Mouse (Mus musculus) heart, postnatal 0 days (tissue): Measurements from ENCODE around the gene Fank1. TPM values are rescaled to one million over a fixed set of nuclear protein-coding genes. Genes with fewer than 3 reads are reported as not detected.

Experiments
- ATAC-seq: fragments of 200-750 bp; cut with Nextera tagmentation; 2 replicates; pipeline ENCODE4 v1.8.0; 2017; ENCODE audit warnings: low read depth, moderate number of reproducible peaks, moderate library complexity; ENCODE audit not compliant: insufficient read depth
- DNase-seq: peaks from one replicate; pipeline ENCODE4 v3.0.0-alpha.2; 2016; ENCODE audit warnings: low spot score
- H3K27ac ChIP-seq: fragments of 300-500 bp; sonication (generic); 2 replicates; pipeline ENCODE4 v1.5.1; 2014; ENCODE audit warnings: low read depth, mild to moderate bottlenecking
- H3K27me3 ChIP-seq: fragments of 300-500 bp; sonication (generic); 2 replicates; pipeline ENCODE4 v1.6.1; 2014; ENCODE audit warnings: low read length, mixed read lengths; ENCODE audit not compliant: control insufficient read depth, insufficient read depth
- H3K36me3 ChIP-seq: fragments of 300-500 bp; sonication (generic); replicated peaks from 2 replicates; pipeline ENCODE4 v1.6.1; 2014; ENCODE audit warnings: low read length, mixed read lengths; ENCODE audit not compliant: control insufficient read depth, insufficient read depth
- H3K4me1 ChIP-seq: fragments of 300-500 bp; sonication (generic); 2 replicates; pipeline ENCODE4 v1.6.1; 2014; ENCODE audit warnings: antibody characterized with exemption; ENCODE audit not compliant: control insufficient read depth, insufficient read depth
- H3K4me2 ChIP-seq: fragments of 300-500 bp; sonication (generic); 2 replicates; pipeline ENCODE4 v1.6.1; 2014; ENCODE audit warnings: low read depth, mild to moderate bottlenecking, low read length, moderate library complexity
- H3K4me3 ChIP-seq: fragments of 300-500 bp; sonication (generic); 2 replicates; pipeline ENCODE4 v1.5.1; 2014; ENCODE audit warnings: low read depth, low read length
- H3K9ac ChIP-seq: fragments of 300-500 bp; sonication (generic); replicated peaks from 2 replicates; pipeline ENCODE4 v1.6.1; 2014; ENCODE audit warnings: low read depth, low read length, mixed read lengths
- H3K9me3 ChIP-seq: fragments of 300-500 bp; sonication (generic); replicated peaks from 2 replicates; pipeline ENCODE4 v1.6.1; 2016; ENCODE audit warnings: low read length; ENCODE audit not compliant: control insufficient read depth
- CTCF ChIP-seq: IDR thresholded peaks from 2 replicates; pipeline ENCODE4 v1.5.1; 2016; ENCODE audit warnings: antibody characterized with exemption, control low read depth, low read depth
- EP300 ChIP-seq: IDR thresholded peaks from 2 replicates; pipeline ENCODE4 v1.6.1; 2016; ENCODE audit warnings: antibody characterized with exemption, low read depth
- WGBS: fragments of 180-500 bp; shearing (Covaris S2); extraction: QIAGEN DNeasy Blood & Tissue Kit; methylation state at CpG from one replicate; pipeline ENCODE4 v1.1.7; 2014; 5-methylcytosine and 5-hydroxymethylcytosine counted together
- polyA plus RNA-seq: library from polyadenylated mRNA; unstranded; fragments of >200 nt; fragmentation: Nextera tagmentation; extraction: Ambion mirVana; gene quantifications from 2 replicates; pipeline ENCODE4 v1.2.1, GENCODE M21; 2015
- total RNA-seq: library from RNA; depleted of rRNA; stranded (reverse); fragments of >200 nt; gene quantifications from 2 replicates; pipeline ENCODE4 v1.2.3, GENCODE M21; 2014; ENCODE audit warnings: low replicate concordance

Fank1 gene
- total and polyA plus RNA-seq, 2 experiments from 2014 or later, result 0.08 TPM; not detected in 1

GRCm38 (mm10) chr7:133829579-133829978, 52.9 kb downstream of the Fank1 start:
- Histone ChIP-seq H3K27me3 (no peaks in the 10 kb centered on the region), H3K27ac (no peak overlapping the region), H3K4me3 (no peak overlapping the region), H3K4me2 (no peak overlapping the region), H3K4me1 (peaks cover 4% of the 10 kb centered on the region; the same call in 1 of the 2 replicates), H3K9me3 (no peaks in the 10 kb centered on the region), H3K9ac (no peak overlapping the region), H3K36me3 (no peaks in the 10 kb centered on the region)
- TF ChIP-seq EP300 (no peak), CTCF (no peak)
- ATAC-seq, result no peak
- no peak for DNase-seq
- WGBS, result 54% methylated on average over 7 of the region's 7 CpGs

DNA sequence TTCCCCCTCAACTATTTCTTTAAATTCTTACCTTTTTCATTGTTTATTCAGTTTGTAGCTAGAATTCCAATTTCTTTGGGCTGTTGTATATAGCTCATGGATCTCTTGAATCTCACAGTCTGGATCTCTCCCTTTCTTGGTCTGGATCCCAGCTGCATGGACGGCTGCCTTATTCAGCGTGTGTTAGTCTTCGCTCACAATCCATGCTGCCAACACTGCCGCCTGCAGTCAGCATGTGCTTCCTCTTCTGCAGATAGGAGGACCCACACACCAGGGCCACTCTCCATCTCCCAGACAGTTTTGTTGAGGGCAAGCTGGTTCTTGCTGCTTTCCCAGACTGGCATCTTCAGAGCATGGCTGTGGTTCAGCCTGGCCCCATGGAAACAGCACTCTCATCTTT, 62.9 kb downstream of the Fank1 start:
- 41% methylated on average over 4 of the region's 4 CpGs for WGBS
- no peak overlapping the region for H3K27ac ChIP-seq
- H3K4me3 ChIP-seq, result no peak overlapping the region
- no peak overlapping the region for H3K9ac ChIP-seq
- DNase-seq (no peak), ATAC-seq (no peak)
- TF ChIP-seq CTCF (peak; percentile 35; the same call in 1 of the 2 replicates), EP300 (no peak)
- H3K4me1 ChIP-seq, result no peaks in the 10 kb centered on the region
- H3K27me3 ChIP-seq, result no peaks in the 10 kb centered on the region
- no peak overlapping the region for H3K4me2 ChIP-seq
- no peaks in the 10 kb centered on the region for H3K9me3 ChIP-seq
- no peaks in the 10 kb centered on the region for H3K36me3 ChIP-seq

- Histone ChIP-seq H3K9ac (no peak overlapping the region), H3K27me3 (no peaks in the 10 kb centered on the region), H3K4me2 (no peak overlapping the region), H3K4me1 (no peaks in the 10 kb centered on the region), H3K4me3 (no peak overlapping the region), H3K9me3 (no peaks in the 10 kb centered on the region), H3K36me3 (no peaks in the 10 kb centered on the region), H3K27ac (no peak overlapping the region)
- 71% methylated on average over 6 of the region's 6 CpGs for WGBS
- DNase-seq (no peak), ATAC-seq (no peak)
- TF ChIP-seq CTCF (no peak), EP300 (no peak)
Observed at GRCm38 (mm10) chr7:133842079-133842478, 65.4 kb downstream of the Fank1 start.

DNA sequence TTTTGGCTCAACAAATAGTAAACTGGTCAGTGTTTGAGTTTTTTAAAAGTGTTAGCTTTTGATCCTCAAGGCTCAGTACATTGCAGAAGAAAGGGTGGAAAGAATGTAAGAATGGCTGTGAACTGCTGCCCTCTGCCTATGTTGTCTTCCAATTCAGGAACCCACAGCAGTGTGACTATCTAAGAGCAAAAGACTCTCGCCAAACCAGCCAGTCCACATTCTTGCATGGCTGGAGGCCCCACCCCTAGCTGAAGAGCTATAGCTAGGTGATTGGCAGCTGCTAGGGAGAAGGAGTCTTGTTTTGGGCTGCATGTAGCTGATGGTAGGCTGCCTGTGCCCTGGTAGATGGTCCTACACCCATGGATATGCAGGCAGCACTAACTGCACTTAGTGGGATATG, 70.5 kb downstream of the Fank1 start:
- Histone ChIP-seq H3K4me3 (no peak overlapping the region), H3K27me3 (no peaks in the 10 kb centered on the region), H3K9me3 (no peaks in the 10 kb centered on the region), H3K4me2 (no peak overlapping the region), H3K36me3 (no peaks in the 10 kb centered on the region), H3K4me1 (no peaks in the 10 kb centered on the region), H3K9ac (no peak overlapping the region), H3K27ac (no peak overlapping the region)
- DNase-seq (no peak), ATAC-seq (no peak)
- TF ChIP-seq EP300, result no peak
- no peak for TF ChIP-seq CTCF
- 25% methylated on average over 1 of the region's 1 CpGs for WGBS

GRCm38 (mm10) chr7:133848180-133848579, 71.5 kb downstream of the Fank1 start:
- Histone ChIP-seq H3K4me2 (no peak overlapping the region), H3K4me1 (no peaks in the 10 kb centered on the region), H3K4me3 (no peak overlapping the region), H3K36me3 (no peaks in the 10 kb centered on the region), H3K9ac (no peak overlapping the region), H3K27me3 (no peaks in the 10 kb centered on the region), H3K27ac (peak overlapping the region; percentile 34; the same call in 1 of the 2 replicates), H3K9me3 (no peaks in the 10 kb centered on the region)
- TF ChIP-seq CTCF, result no peak
- TF ChIP-seq EP300, result no peak
- 25% methylated on average over 2 of the region's 2 CpGs for WGBS
- no peak for DNase-seq
- ATAC-seq, result peak; percentile 60

DNA sequence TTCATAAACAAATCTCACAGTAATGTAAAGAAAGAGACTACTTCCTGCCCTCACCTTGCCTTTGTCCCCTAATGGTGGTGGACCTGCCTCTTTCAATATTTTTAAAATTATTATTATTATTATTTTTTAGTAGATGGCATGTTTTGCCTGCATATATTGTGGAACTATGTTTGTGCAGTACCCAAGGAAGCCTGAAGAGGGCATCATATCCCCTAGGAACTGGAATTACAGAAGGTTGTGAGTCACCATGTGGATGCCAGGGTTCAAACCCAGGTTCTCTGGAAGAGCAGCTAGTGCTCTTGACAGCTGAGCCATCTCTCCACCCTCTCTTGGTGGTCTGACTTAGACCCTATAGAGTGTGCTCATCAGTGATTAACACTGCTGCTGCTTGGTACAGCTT, 74.1 kb downstream of the Fank1 start:
- H3K4me3 ChIP-seq, result no peak overlapping the region
- H3K4me1 ChIP-seq, result no peaks in the 10 kb centered on the region
- ATAC-seq (no peak), DNase-seq (no peak)
- no peak overlapping the region for H3K4me2 ChIP-seq
- H3K9me3 ChIP-seq, result no peaks in the 10 kb centered on the region
- TF ChIP-seq EP300 (no peak), CTCF (0 out of 2 replicates have a peak, but pooled peaks have one; percentile 10)
- H3K27me3 ChIP-seq, result no peaks in the 10 kb centered on the region
- H3K9ac ChIP-seq, result no peak overlapping the region
- no peaks in the 10 kb centered on the region for H3K36me3 ChIP-seq
- H3K27ac ChIP-seq, result no peak overlapping the region
